Mouse (Mus musculus) stomach, embryonic 14.5 days (tissue): ENCODE results near the gene Senp3. TPM values are rescaled to one million over a fixed set of nuclear protein-coding genes. Genes with fewer than 3 reads are reported as not detected.

Source experiments
- ATAC-seq: fragments of 200-750 bp; cut with Nextera tagmentation; 2 replicates; pipeline ENCODE4 v1.8.0; 2017; ENCODE audit warnings: low read depth, moderate TSS enrichment; ENCODE audit not compliant: insufficient number of reproducible peaks, insufficient read depth, low FRiP score
- H3K27ac ChIP-seq: fragments of 300-500 bp; sonication (generic); 2 replicates; pipeline ENCODE4 v1.5.1; 2014; ENCODE audit warnings: mild to moderate bottlenecking, low read length, moderate library complexity, mixed read lengths
- H3K27me3 ChIP-seq: fragments of 300-500 bp; sonication (generic); 2 replicates; pipeline ENCODE4 v1.6.1; 2014; ENCODE audit warnings: low read length, control low read depth, mixed read lengths; ENCODE audit not compliant: control insufficient read depth, insufficient read depth
- H3K36me3 ChIP-seq: fragments of 300-500 bp; sonication (generic); 2 replicates; pipeline ENCODE4 v1.6.1; 2014; ENCODE audit warnings: mild to moderate bottlenecking, control low read depth, low read length, moderate library complexity, mixed read lengths; ENCODE audit not compliant: control insufficient read depth, insufficient read depth
- H3K4me1 ChIP-seq: fragments of 300-500 bp; sonication (generic); 2 replicates; pipeline ENCODE4 v1.6.1; 2014; ENCODE audit warnings: low read length, control low read depth, mixed read lengths; ENCODE audit not compliant: control insufficient read depth, insufficient read depth
- H3K4me2 ChIP-seq: fragments of 300-500 bp; sonication (generic); replicated peaks from 2 replicates; pipeline ENCODE4 v1.6.1; 2014; ENCODE audit warnings: low read depth, low read length, control low read depth
- H3K4me3 ChIP-seq: fragments of 300-500 bp; sonication (generic); 2 replicates; pipeline ENCODE4 v1.5.1; 2014; ENCODE audit warnings: low read depth, low read length, control low read depth
- H3K9ac ChIP-seq: fragments of 300-500 bp; sonication (generic); replicated peaks from 2 replicates; pipeline ENCODE4 v1.6.1; 2014; ENCODE audit warnings: low read depth, mild to moderate bottlenecking, control low read depth, low read length, moderate library complexity, mixed read lengths
- H3K9me3 ChIP-seq: fragments of 300-500 bp; sonication (generic); 2 replicates; pipeline ENCODE4 v1.6.1; 2016; ENCODE audit warnings: low read depth, low read length, control low read depth; ENCODE audit not compliant: control insufficient read depth
- WGBS: fragments of 180-500 bp; shearing (Covaris S2); extraction: QIAGEN DNeasy Blood & Tissue Kit; methylation state at CpG from one replicate; pipeline ENCODE4 v1.1.7; 2014; 5-methylcytosine and 5-hydroxymethylcytosine counted together
- polyA plus RNA-seq: library from polyadenylated mRNA; unstranded; fragments of >200 nt; fragmentation: Nextera tagmentation; extraction: Ambion mirVana; gene quantifications from 2 replicates; pipeline ENCODE4 v1.2.1, GENCODE M21; 2014

The Senp3 gene
- polyA plus RNA-seq, 1 experiment from 2014 or later = 102 TPM

- no peaks in the 10 kb centered on the region for H3K36me3 ChIP-seq
- H3K27ac ChIP-seq = no peak overlapping the region
- H3K9ac ChIP-seq = no peak overlapping the region
- H3K4me2 ChIP-seq = no peak overlapping the region
- H3K9me3 ChIP-seq = no peaks in the 10 kb centered on the region
- no peak overlapping the region for H3K4me3 ChIP-seq
- no peaks in the 10 kb centered on the region for H3K27me3 ChIP-seq
- no peak for ATAC-seq
- no peaks in the 10 kb centered on the region; the same call in 1 of the 2 replicates for H3K4me1 ChIP-seq
- 29% methylated on average over 1 of the region's 1 CpGs for WGBS
These were observed 17.7 kb upstream of the Senp3 start for GRCm38 (mm10) chr11:69699595-69699994.

- no peaks in the 10 kb centered on the region; the same call in 1 of the 2 replicates for H3K4me1 ChIP-seq
- no peak overlapping the region for H3K9ac ChIP-seq
- 75% methylated on average over 5 of the region's 5 CpGs for WGBS
- no peak overlapping the region for H3K27ac ChIP-seq
- no peak overlapping the region for H3K4me3 ChIP-seq
- H3K4me2 ChIP-seq = no peak overlapping the region
- H3K9me3 ChIP-seq = no peaks in the 10 kb centered on the region
- no peak for ATAC-seq
- H3K36me3 ChIP-seq = no peaks in the 10 kb centered on the region
- no peaks in the 10 kb centered on the region for H3K27me3 ChIP-seq
These were observed 16.7 kb upstream of the Senp3 start for GRCm38 (mm10) chr11:69698574-69698973.

GRCm38 (mm10) chr11:69697396-69697795 lies 15.5 kb upstream of the Senp3 start:
- ATAC-seq = no peak
- Histone ChIP-seq H3K36me3 (no peaks in the 10 kb centered on the region), H3K9ac (no peak overlapping the region), H3K9me3 (no peaks in the 10 kb centered on the region), H3K4me3 (no peak overlapping the region), H3K27me3 (no peaks in the 10 kb centered on the region), H3K4me2 (no peak overlapping the region), H3K4me1 (no peaks in the 10 kb centered on the region; the same call in 1 of the 2 replicates), H3K27ac (no peak overlapping the region)
- 97% methylated on average over 3 of the region's 3 CpGs for WGBS

- H3K4me3 ChIP-seq = peak within 1 kb of the TSS; percentile 50
- WGBS = 2% methylated on average over 26 of the region's 41 CpGs
- H3K36me3 ChIP-seq = no peaks in the 10 kb centered on the region
- ATAC-seq = peak; percentile 69
- no peaks in the 10 kb centered on the region for H3K9me3 ChIP-seq
- peak within 1 kb of the TSS; percentile 54 for H3K9ac ChIP-seq
- no peaks in the 10 kb centered on the region; the same call in 1 of the 2 replicates for H3K4me1 ChIP-seq
- H3K4me2 ChIP-seq = peak within 1 kb of the TSS; percentile 72
- H3K27me3 ChIP-seq = no peaks in the 10 kb centered on the region
- peak within 1 kb of the TSS; percentile 44; the same call in 1 of the 2 replicates for H3K27ac ChIP-seq
These were observed 13.7 kb upstream of the Senp3 start, which contains the start of the genes Tnfsf12 and Tnfsfm13 for GRCm38 (mm10) chr11:69695361-69696181. Gene Tnfsf12, minus strand, starts transcription at chr11:69695849. Gene Tnfsfm13, minus strand, starts transcription at chr11:69696098.

- H3K27ac ChIP-seq = no peak overlapping the region
- ATAC-seq = peak; percentile 50; the same call in 1 of the 2 replicates
- H3K4me3 ChIP-seq = peak overlapping the region; percentile 50
- H3K9ac ChIP-seq = peak overlapping the region; percentile 54
- no peaks in the 10 kb centered on the region for H3K9me3 ChIP-seq
- H3K4me2 ChIP-seq = peak overlapping the region; percentile 72
- no peaks in the 10 kb centered on the region for H3K36me3 ChIP-seq
- no peaks in the 10 kb centered on the region for H3K27me3 ChIP-seq
- no peaks in the 10 kb centered on the region; the same call in 1 of the 2 replicates for H3K4me1 ChIP-seq
- WGBS = 21% methylated on average over 6 of the region's 6 CpGs
These were observed 13.1 kb upstream of the Senp3 start for GRCm38 (mm10) chr11:69695046-69695360.

- Histone ChIP-seq H3K9me3 (no peaks in the 10 kb centered on the region), H3K36me3 (no peaks in the 10 kb centered on the region), H3K4me1 (no peaks in the 10 kb centered on the region; the same call in 1 of the 2 replicates), H3K27ac (no peak overlapping the region), H3K4me3 (no peak overlapping the region), H3K9ac (no peak overlapping the region), H3K27me3 (no peaks in the 10 kb centered on the region), H3K4me2 (no peak overlapping the region)
- 49% methylated on average over 11 of the region's 11 CpGs for WGBS
- ATAC-seq = no peak
These were observed 11.6 kb upstream of the Senp3 start for GRCm38 (mm10) chr11:69693421-69693965.

GRCm38 (mm10) chr11:69692863-69693262 lies 11.0 kb upstream of the Senp3 start:
- Histone ChIP-seq H3K27ac (no peak overlapping the region), H3K4me2 (no peak overlapping the region), H3K4me1 (no peaks in the 10 kb centered on the region; the same call in 1 of the 2 replicates), H3K9ac (no peak overlapping the region), H3K36me3 (no peaks in the 10 kb centered on the region), H3K9me3 (no peaks in the 10 kb centered on the region), H3K27me3 (no peaks in the 10 kb centered on the region), H3K4me3 (no peak overlapping the region)
- no peak for ATAC-seq
- 78% methylated on average over 6 of the region's 6 CpGs for WGBS

GRCm38 (mm10) chr11:69692196-69692811 lies 10.4 kb upstream of the Senp3 start:
- no peak overlapping the region for H3K9ac ChIP-seq
- WGBS = 72% methylated on average over 9 of the region's 9 CpGs
- no peaks in the 10 kb centered on the region for H3K9me3 ChIP-seq

More at GRCm38 (mm10) chr11:69692196-69692811, 10.4 kb upstream of the Senp3 start:
- Histone ChIP-seq H3K36me3 (no peaks in the 10 kb centered on the region), H3K27me3 (no peaks in the 10 kb centered on the region), H3K4me3 (no peak overlapping the region), H3K27ac (no peak overlapping the region), H3K4me1 (no peaks in the 10 kb centered on the region; the same call in 1 of the 2 replicates), H3K4me2 (no peak overlapping the region)
- ATAC-seq = no peak
